Mouse (Mus musculus) neutrophil, adult 5-6 weeks (primary cell): Measurements from ENCODE around the gene Atp6v0a4. TPM values are rescaled to one million over a fixed set of nuclear protein-coding genes. Genes with fewer than 3 reads are reported as not detected.

Experiments
- ATAC-seq: fragments of 151-379, 151-347 bp; 2 replicates; pipeline ENCODE4 v1.8.0; 2017; ENCODE audit warnings: mild to moderate bottlenecking, moderate TSS enrichment; ENCODE audit not compliant: insufficient number of reproducible peaks, poor library complexity, low FRiP score, severe bottlenecking; ENCODE audit errors: extremely low read depth
- total RNA-seq: library from RNA; stranded (forward); fragments of 200-1000 nt; gene quantifications from 2 replicates; pipeline ENCODE4 v1.2.3, GENCODE M21; 2017

Atp6v0a4 gene
- not detected in 2 replicates for total RNA-seq

DNA sequence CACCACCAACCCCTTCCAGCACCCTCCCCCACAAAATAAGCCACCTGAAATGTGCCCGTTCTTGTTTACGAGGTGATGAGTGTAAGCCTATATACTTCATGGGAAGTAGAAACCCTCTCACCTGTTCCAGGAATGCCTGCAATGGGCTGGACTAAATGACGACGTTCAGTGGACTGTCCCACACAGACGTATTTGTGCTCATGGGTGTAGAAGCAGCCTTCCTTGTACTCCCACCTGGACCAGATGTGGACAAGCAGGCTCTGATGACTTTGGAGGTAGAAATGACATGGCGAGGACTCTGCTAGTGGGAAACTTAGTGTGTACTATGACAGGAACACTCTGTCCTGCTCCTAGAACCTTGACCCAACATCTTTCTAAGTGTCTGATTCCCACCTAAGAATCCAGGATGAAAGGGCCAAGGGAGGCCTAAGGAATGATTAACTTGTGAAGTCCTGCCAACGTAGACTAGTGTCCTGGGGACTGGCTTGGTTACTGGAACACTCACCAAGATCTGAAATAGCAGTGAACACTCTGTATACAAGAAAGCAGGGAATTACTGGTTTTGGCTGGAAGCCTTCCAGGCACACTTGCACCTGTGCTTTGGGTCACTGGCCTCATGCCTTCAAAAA is at the start of gene Atp6v0a4:
Atp6v0a4 (minus strand) TSS at position 380 of the 629 bp plus-strand sequence.
- no peak for ATAC-seq

DNA sequence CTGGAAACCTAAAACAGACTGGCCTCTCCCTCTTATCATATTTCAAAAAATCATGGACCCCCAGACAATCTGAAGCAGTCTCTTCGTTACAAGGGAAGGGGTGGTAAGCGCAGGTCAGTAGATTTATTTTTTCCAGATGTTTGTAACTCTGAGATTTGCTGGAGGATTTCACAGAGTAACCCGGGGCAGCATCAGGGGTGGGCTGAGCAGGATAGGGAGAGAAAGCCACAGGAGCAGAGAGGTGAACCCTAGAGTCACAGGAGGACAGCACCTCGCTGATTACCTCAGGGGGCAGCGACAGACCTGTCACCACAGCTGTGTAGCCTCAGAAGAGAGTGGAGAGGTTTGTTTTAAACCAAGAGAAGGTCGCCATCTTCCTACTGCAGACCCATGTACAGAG is 41.0 kb upstream of the Atp6v0a4 start:
- no peak for ATAC-seq

DNA sequence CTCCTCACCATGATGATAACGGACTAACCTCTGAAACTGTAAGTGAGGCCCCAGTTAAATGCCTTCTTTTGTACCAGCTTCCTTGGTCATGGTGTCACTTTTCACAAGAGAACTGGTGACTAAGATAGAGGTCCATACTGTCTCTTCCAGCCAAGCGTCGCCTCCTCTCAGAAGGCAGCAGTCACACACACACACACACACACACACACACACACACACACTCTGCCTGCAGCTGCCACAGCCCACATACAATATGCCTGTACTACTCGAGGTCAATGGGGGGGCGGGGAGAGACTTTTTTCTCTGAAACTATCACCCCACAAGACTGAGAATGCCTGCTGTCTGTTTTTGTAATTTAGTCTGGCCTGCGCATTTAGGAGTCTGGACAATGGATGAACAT is 40.3 kb upstream of the Atp6v0a4 start:
- no peak for ATAC-seq

DNA sequence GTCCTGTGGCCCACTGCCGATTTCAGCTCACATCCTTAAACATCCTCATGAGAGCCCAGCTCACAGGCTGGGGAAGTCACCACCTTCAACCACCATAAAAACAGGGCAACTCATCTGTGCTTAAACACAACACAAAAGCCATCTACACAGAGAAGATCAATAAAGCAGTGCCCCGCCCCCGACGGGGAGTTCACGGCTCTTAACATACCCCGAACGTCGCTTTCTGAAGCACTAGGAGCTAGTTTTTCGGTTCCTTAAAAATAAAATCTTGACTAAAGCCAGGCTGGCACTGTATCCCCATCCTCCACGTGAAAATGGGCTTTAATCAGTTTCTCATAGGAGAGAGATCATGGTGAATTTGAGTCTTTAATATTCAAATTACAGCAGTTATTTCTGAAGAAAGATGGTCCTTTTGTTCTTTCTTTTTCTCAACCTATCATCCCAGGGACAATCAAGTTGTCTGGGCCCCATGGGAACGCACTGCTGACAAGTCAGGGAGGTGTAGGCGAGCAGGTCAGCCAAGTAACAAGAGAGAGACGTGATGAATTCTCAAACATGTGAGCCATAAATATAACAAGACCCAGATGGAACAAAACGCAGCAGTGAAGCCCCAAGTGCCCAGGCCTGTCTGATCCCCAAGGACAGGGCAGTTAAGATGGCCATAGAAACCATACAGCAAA is 38.6 kb upstream of the Atp6v0a4 start:
- no peak for ATAC-seq

DNA sequence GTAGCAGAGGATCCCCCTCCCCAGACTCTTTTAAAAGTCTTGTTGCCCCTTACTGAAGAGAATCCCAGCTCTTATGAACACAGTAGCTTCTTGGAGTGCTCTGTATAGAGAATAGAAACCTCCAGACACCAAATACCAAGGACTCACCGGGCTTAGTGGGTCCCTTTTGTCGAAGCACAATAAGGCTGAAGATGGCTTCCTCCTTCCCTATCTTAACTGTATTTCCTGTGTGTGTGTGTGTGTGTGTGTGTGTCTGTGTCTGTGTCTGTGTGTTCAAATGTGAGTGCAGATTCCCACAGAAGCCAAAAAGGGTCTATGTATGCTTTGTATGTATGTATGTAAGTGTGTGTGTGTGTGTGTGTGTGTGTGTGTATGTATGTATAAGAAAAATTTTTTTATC is 36.2 kb upstream of the Atp6v0a4 start:
- ATAC-seq = no peak

DNA sequence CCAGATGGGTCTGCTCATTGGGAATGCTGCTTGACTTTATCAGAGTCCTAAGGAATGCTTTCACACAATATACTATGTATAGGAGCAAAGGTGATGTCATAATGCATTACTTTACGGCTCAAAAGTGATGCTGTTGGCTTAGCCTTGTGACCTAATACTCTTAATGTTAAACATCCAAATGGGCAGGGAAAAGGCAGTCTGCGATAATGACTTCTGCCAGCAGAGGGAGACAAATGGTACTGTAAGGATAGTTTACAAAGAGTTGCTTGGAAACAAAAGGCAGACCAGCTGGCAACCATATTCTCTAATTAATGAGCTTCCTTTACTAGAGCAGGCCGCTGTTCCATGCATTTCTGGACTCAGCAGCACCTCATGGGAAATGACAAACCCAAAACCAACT is 35.7 kb upstream of the Atp6v0a4 start:
- peak; percentile 47; the same call in 1 of the 2 replicates for ATAC-seq

DNA sequence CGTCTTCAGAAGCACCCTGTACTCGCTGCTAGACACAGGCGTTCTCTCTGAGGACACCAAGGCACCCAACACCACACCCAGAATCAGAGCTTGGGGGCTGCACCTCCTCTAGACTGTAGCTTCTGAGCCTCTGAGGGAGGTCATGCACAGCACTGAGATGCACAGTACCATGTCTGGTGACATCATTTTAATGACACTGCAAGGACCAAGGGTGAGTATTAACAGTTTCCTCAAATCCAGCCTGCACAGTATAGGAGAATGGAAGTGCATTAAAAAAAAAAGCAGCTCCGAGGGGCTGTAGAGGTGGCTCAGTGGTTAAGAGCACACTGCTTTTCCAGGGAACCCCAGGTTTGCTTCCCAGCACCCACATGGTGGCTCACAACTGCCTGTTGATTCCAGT is 35.2 kb upstream of the Atp6v0a4 start:
- ATAC-seq = no peak

DNA sequence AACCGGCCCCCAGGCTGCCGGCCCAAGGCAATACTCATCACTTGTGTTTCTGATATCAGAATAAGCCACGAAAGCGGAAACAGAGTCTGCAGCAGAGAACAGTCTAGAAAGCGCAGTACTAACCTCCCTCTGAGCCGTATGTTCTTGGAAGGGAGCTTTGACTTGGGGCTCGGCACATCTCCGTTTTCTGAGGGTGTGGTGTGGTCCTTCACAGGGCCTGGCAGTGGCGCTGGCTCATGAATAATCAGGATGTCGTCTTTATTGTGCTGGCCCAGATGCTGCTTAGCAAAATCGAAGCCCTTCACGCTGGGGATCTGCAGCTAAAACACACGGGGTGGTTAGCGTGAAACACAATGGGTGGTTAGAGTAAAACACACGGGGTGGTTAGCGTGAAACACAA is 33.5 kb upstream of the Atp6v0a4 start:
- no peak for ATAC-seq

DNA sequence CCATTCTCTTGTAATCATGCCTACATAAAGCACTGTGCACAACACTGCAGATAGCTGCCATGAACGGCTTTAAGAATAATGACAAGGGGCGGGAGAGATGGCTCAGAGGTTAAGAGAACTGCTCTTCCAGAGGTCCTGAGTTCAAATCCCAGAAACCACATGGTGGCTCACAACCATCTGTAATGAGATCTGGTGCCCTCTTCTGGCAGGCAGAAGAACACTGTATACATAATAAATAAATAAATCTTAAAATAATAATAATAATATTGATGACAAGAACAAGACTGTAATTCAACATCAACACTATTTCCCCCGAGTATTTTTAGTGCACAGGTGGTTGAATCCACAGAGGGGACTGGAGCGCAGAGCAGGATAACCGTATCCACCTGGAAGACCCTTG is 31.8 kb upstream of the Atp6v0a4 start:
- no peak for ATAC-seq

DNA sequence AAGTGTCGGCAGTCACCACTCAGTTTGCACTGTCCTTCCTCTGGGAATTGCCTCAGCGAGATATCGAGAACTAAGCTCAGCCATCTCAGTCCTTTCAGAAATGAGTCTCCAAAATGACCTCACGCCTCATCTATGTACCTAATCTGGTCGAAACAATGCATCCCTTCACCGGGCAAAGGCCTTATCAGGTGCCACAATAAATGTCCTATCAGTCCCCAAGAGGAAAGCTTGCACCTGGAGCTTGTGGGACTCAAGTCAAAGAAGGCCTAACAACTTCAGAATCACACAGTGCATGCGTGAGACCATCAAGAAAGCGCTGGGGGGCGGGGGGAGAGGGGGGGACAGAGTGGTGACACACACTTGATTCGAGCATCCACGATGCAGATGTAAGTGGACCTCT is 27.9 kb upstream of the Atp6v0a4 start:
- ATAC-seq = no peak

DNA sequence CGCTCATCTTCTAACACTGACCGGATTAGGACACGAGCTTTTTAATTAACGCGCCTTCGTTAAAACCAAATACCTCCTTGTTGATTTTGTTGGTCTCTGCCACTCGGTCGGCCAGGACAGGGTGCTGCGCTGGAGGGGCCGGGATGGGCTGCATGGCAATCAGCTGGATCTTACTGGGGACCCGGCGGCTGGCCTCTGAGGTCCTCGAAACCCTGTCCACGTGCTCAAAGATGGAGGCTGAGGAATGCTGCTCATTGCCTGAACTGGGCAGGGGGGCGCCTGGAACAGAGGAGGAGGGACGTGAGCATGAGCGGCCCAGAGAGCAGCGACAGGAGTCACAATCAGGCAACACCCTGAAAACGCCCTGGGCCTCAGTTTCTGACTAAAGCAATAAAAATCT is 25.1 kb upstream of the Atp6v0a4 start:
- ATAC-seq = no peak

DNA sequence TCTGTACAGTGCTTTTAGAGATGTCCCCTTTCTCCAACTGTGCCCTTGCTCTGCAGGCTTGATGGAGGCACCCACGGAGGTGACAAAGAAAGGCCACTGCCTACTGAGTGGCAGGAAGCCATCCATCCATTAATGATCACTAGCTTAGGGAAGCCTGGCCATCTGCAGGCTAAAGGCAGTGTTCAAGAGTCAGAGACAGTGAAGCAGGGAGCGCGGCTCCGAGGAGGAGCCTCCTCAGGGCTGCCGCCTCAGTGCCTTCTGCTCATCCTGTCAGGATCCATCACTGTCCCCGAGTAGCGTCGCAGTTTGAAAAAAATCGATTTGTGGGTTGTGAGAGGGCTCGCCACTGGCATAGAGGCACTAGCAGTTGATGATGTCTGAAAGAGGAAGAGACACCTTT is 24.2 kb upstream of the Atp6v0a4 start:
- ATAC-seq = no peak

DNA sequence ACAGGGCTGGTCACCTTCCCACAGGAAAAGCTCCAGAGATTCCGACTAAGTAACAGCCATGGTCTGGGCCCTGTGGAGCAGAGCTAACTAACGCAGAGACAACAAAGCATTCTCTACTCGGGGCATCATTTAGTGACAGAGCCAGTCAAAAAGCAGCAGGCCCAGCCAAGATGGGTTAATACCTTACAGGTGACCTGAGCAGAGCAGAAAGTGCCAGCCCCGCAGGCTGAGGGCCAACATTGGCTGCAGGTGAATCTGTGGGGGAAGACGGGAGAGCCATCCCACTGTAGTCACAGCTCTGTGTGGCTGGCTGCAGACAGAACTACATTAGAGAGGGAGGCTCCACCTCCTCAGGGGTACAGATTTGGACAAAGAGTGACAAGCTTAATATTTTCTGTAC is 22.9 kb upstream of the Atp6v0a4 start:
- no peak for ATAC-seq

DNA sequence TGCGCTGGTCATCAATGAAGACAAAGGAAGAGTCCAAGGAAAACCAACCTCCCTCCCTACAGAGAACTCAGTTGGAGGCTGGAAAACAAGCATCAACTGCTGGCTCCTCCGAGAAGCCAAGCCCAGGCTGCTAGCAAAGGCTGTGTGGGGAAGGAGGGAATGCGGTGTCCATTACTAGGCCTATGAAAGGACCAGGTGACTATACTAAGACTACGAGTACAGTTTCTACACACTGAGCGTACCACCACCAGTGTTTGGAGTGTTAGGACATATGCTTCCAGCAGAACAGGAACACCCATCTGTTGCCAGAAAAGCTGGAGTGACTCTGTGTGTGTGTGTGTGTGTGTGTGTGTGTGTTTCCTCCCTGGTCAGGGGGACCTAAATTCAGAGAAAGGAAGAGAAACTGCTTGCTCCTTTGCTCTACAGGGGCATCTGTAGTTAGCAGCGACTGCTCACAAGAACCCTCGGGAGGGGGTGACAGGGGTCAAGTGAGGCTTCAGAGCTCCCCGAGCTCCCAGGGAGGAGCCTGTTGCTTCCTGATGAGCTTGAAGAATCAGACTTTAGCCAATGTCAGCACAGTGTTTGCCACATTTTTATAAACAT is 21.2 kb upstream of the Atp6v0a4 start:
- no peak for ATAC-seq

DNA sequence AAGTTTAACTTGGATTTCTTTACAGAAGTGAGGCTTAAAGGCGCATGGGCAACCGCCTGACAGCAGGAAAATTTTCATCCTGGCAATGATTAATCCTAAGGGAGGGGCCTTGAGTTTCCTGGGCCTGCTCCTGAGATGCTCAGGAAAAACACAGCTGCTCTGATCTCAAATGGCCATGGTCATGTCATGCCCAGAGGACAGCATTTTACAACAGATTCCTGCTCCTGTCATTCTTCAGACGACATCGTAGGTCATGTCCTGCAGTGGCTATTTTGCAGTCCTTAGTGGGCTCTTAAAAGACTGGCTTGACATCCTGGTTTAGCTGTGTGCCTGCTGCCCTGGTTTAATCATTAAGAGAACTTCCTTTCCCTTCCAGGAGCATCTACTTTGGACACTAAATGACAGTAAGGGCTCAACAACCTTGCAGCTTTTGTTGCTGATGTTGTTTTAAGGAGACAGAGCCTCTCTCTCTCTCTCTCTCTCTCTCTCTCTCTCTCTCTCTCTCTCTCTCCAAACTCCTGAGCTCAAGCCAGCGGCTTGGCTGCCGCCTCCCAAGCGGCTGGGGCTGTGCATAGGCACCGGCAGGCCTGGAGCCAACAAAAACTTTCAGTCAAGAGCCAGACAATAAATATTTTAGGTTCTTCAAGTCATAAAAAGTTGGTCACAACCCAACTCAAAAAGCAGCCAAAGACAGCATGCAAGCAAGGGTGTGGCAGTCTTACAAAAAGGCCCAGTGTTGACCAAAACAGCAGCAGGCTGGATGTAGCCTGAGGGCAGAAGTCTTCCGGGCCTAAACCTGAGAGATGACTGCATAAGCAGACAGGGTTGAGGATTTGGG is 20.0 kb upstream of the Atp6v0a4 start:
- ATAC-seq = no peak

DNA sequence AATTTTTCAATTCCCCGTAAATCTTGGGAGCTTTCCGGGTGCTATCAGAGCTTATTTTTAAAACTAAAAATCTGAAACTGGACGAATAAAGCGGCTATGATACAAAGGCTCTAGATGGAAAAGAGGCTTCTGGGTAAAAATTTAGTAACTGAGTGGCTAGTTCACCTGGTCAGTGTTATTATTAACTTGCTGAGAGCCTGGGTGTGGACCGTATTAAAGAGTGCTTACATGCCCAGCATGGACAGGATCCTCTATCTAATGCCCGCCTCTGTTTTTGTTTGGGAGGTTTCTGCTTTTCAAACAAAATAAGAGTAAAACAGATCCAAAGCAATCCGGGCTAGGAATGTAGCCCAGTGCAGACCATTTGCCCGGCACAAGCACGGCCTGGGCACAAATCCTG is 16.0 kb upstream of the Atp6v0a4 start:
- no peak for ATAC-seq

DNA sequence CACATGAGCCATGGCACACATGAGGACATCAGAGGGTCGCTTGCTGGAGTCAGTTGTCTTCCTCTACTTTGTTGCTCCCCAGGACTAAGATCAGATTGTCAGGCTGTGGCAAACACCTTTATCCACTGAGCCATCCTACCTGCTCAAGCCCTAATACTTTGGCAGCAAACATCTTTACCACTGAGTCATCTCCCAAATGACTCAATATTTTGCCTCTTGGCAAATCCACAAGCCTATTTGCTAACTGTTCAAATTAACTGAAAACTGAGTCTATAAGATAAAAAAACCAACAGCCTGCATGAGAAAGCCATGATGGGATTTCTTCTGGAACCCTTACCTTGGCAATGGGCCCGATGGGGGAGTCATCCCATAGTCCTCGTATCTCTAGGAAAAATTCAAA is 14.7 kb upstream of the Atp6v0a4 start:
- no peak for ATAC-seq

DNA sequence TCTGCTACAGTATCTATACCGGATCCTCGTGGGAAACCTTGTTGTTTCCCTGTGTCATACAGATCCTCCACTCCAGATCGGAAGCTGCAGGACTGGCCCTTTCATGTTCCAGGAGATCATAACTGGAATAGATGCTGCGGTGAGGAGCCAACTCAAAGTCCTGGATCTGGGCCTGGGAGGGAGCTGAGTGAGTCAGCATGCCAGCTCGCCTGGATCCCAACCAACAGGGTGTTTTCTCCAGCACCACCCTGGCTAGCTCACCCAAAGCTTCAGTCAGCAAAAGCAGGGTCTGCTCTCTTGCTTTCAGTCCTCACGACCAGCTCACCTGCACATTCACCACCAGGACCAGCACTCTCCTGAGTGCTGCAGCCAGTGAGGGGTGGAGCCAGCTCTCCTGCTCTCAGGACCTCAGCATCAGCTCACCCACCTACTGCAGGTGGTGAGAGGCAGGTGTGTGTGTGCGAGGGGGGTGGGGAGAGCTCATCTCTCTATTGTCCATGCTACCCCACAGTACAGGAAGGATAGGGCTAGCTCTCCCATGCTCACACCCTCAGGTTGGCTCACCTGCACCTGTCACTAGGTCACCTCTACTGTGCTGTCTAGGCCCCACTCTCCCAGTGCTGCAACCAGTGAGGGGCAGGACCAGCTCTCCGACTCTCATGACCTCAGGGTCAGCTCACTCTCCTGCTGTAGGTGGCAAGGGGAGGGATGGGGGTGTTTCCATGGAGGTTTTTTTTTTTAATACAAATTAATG is 10.6 kb upstream of the Atp6v0a4 start:
- ATAC-seq = no peak

DNA sequence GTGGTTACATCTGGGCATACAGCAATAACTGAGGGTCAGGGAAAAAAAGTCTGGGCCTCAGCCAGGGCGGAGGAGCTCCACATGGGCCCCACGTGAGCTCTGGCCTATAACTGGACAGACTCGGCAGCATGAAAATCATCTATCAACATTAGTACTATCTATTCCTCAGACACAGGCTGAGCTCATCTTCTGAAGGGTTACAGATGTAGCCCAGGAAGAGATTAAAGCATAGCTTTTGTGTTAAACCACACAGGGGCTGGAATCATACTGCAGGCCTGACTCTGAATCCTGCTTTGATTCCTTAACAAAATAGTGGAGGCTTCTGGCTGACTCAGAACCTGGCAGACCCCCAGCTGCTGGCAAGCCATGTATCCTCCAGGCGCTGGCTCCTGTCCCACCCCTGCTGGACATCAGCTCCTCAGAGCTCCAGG is 7.4 kb upstream of the Atp6v0a4 start:
- ATAC-seq = no peak
